Mouse (Mus musculus): ENCODE measurements around the gene Oas2.

The Oas2 gene

DNA sequence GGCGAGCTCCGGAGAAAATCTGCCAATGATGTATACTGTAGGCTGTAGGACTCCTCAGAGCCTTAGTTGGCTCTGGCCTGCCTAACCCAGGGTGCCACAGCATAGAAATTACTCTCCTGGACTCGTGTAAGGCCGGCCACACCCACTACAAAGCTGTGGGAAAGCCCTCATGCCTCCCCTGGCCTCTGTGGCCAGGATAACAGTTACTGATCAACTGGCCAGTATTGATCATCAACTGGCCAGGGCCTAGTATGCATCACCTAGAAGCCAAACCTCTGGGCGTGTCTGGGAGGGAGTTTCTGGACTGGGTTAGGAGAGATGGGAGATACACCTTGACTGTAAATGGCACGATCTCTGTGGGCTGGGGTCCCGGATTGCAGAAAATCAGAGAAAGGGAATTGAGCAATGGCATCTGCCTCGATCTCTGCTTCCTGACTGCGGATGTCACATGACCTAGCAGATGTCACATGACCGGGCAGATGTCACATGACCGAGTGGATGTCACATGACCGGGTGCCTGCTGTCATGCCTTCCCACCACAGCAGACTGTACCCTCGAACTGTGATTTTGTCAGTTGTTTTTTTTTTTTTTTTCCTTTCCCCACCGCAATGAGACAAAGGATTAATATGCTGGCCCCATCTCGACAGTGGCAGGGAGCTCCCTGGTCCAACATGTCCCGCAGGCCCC, 53.5 kb downstream of the Oas2 start:
- no peak for DNase-seq (ENCODE audit: low spot score in 2 of 2)

DNA sequence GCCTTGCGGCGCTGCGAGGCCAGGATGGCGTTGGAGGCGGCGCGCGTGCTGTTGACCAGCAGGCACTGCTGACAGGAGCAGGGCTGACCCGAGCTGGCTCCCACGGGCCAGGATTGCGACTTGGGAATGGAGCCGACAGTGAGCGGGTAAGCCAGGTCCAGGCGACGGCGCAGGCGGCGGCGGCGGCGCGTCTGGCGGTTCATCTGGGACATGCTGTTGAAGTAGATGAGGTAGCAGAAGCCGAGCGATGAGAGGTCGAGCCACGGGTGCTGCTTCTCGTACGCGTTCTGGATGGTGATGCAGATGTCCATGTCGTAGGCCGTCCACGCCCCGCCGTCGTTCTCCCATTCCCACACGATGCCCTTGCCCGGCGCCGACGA, 55.0 kb downstream of the Oas2 start:
- no peak for DNase-seq (ENCODE audit: low spot score in 2 of 2)

- no peak for DNase-seq (ENCODE audit: low spot score in 2 of 2)
Measured at GRCm38 (mm10) chr5:120693931-120694694, 55.5 kb downstream of the Oas2 start.

GRCm38 (mm10) chr5:120692034-120692433, 57.6 kb downstream of the Oas2 start:
- no peak for DNase-seq (ENCODE audit: low spot score in 2 of 2)

DNA sequence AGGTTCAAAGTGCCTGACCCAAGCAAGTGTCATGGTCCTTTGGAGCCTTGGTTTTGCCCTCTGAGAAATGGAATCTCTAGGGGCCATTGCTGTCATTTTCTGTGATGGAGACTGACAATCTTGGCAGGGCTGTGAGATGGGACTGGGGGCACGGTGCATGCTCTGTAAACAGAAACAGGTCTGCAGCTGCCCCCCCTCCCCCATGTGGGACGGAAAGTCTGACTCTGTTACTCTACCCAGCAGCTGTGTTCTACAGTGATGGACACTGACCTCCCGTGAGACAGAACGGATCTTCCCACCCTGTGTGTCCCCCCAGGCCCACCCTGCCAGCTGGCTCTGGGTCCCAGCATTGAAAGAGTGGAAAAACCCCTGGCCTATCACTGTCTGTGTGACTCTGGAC, 59.2 kb downstream of the Oas2 start:
- DNase-seq (ENCODE audit: low spot score in 2 of 2) = no peak

DNA sequence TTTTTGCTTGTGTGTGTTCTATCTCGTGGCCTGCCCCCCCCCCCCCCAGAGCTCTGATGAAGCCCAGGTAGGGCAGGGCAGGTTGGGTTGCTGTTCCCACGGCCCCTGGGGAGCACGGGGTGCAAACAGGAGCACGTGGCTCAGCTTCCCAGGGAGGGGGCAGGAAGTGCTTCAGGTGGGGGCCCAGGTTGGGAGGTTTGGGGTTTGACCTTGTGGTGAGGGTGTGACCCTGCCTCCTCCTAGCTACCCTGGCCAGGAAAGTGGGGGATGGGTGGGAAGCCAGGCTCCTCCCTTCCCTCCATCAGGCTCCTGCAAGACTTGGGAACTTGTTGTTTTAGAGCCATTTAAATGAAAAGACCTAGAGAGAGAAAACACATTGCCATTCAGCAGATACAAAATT, 61.2 kb downstream of the Oas2 start:
- DNase-seq (ENCODE audit: low spot score in 2 of 2) = no peak

DNA sequence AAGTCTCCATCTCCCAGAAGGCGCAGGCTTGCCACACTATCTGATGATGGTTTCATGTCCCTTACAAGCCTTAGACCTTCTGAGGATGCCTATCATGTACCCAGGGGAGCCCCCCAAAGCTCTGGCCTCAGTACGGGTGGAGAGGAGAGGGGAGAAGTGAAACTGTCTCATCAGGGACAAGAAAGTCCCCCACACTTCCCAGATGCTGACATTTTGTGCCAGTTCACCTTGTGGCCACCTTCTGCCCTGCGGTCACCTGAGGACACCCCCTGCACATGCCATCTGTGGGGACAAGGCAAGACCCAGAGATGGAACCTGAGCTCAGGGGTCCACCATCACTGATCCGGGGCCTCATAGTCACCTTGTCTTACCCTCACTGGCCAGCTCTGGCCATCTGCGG, 61.8 kb downstream of the Oas2 start:
- no peak for DNase-seq (ENCODE audit: low spot score in 2 of 2)

- no peak for DNase-seq (ENCODE audit: low spot score in 2 of 2)
Measured at GRCm38 (mm10) chr5:120687484-120687851, 62.2 kb downstream of the Oas2 start.

DNA sequence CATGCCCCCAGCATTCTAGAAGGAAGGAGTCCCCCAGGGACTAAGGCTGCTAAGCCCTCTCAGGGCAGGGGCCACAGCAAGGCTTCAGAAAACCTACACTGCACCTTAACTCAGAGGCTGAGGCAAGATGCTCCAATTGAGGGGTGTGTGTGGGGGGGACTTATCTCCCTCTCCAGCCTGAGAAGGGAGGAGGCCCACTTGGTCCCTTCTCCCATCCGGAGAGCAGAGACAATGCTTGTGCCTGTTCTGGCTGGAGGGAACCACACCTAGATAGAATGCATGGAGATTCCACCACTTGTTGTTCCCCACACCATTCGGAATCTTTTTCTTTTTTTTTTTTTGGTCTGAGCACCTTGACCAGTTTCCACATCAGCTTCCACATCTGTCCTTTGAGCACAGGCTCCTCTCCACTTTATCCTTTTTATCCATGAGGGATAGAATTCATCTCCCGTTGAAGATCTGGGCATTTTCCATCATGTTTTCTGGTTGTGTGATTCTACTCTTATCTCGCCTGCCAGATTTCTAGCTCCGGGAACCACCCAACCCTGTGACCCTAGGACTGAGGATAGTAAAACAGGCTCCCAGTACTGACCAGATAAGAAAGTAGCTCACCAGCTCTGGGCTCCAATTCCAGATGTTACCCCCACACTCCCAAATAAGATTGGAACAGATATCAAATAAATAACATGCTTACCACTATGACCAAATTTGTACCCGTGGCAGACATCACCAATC, 62.7 kb downstream of the Oas2 start:
- no peak for DNase-seq (ENCODE audit: low spot score in 2 of 2)

DNA sequence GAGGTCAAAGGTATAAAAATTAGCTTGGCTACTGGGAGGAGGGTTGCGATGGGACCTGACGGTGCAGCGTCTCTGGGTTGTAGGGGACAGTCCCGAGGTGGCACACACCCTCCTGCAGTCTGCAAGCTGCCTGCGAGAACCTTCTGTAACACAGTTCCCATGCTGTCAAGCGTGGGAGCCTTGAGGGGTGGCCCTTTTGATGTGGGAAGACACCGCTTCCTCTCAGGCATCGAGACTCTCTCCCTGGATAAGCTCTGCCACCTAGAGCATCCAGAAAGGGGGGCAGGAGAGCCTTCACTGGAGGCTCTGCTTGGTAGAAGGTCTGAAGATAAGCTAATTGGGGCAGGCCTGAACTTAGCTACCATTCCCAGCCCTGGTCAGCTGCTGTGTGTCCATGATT, 64.0 kb downstream of the Oas2 start:
- no peak for DNase-seq (ENCODE audit: low spot score in 2 of 2)

- no peak for DNase-seq (ENCODE audit: low spot score in 2 of 2)
Measured at GRCm38 (mm10) chr5:120682982-120683771, 66.5 kb downstream of the Oas2 start.

GRCm38 (mm10) chr5:120680918-120681317, 68.7 kb downstream of the Oas2 start:
- DNase-seq (ENCODE audit: low spot score in 2 of 2) = no peak
